Mouse (Mus musculus) left cerebral cortex, adult 8-10 months (tissue): Measurements from ENCODE around the gene Gpr183. TPM values are rescaled to one million over a fixed set of nuclear protein-coding genes. Genes with fewer than 3 reads are reported as not detected.

Source experiments
- DNase-seq, 2 experiments: peaks; one replicate each; pipeline ENCODE4 v3.0.0; 2022; ENCODE audit warnings: low spot score in 2 of 2
- total RNA-seq, 4 experiments: library from RNA; stranded (reverse); gene quantifications; 2 replicates each; pipeline ENCODE4 v1.2.4; 2022

Gene Gpr183
- total RNA-seq, 4 experiments from 2014 or later = 0.44 to 2.6 (median 1.2) TPM

- no peak for DNase-seq
Observed at GRCm38 (mm10) chr14:121904754-121905153, 60.2 kb downstream of the Gpr183 start.

- no peak for DNase-seq
Observed at GRCm38 (mm10) chr14:121903381-121903876, 61.6 kb downstream of the Gpr183 start.

Other genes with a start within 250 kb of the Gpr183 start
- gene Dock9, start 167.4 kb downstream of the Gpr183 start, total RNA-seq = 10 to 100 TPM; 80.7 to 83.1 (median 81.8) TPM
- 10 to 100 TPM; 32.5 to 38.1 (median 34.9) TPM for gene Ubac2, start 86.6 kb downstream of the Gpr183 start, total RNA-seq
- gene Gpr18, start 49.4 kb downstream of the Gpr183 start, total RNA-seq = not detected
- gene Timm8a2, start 69.5 kb upstream of the Gpr183 start, total RNA-seq = under 1 TPM in 1 of 4 experiments, not detected in 3; 0.44 TPM
- 100 to 1,000 TPM; 104 to 118 (median 107) TPM for gene Tm9sf2, start 141.8 kb upstream of the Gpr183 start, total RNA-seq
- gene Clybl, start 216.5 kb upstream of the Gpr183 start, total RNA-seq = 10 to 100 TPM; 25.2 to 32.9 (median 27.3) TPM